Mouse (Mus musculus) embryo, embryonic 11 days (tissue): Measurements from ENCODE around the gene Col27a1.

Source experiments
- DNase-seq: peaks from one replicate; pipeline ENCODE4 v3.0.0-alpha.2; 2015

The Col27a1 gene

DNA sequence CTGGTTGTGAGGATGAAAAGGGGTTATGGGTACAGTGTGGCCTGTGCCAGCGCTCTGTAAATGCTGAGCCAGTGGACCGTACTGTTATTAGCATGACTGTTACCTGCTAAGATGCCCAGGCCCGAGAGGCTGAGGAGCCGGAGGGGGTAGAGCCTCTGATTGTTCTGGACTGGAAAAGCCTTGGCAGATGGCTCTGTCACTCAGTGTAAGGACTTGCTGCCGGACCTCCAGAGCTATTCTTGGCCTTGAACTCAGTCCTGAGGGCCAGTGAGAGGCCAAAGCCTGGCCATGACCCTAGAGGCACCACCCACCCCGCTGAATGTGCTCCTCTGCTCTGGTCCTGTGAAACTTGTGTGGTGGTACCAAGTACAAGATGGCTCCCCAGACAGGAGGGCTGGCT is 52.5 kb downstream of the Col27a1 start:
- DNase-seq, result no peak

- no peak for DNase-seq
Measured at GRCm38 (mm10) chr4:63267121-63267520, 53.3 kb downstream of the Col27a1 start.

DNA sequence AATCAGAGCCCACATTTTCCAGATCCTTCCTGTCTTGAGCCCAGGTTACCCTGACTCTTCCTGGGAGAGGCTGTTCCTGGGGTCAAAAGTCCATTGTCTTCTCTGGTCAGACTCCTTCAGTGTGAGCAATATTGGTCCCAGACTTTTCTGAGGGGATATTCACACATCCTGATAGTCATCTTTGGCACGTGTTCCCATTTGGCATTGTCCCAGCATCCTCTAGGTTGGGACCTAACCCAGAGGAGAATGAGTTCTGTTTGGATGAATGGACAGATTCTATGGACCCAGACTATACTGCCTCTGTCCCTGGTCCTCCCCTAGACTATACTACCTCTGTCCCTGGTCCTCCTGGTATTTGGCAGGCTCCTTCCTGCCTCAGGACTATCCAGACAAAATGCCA is 53.8 kb downstream of the Col27a1 start:
- DNase-seq, result no peak

GRCm38 (mm10) chr4:63268777-63269176 is 55.0 kb downstream of the Col27a1 start:
- no peak for DNase-seq

GRCm38 (mm10) chr4:63274516-63274915 is 60.7 kb downstream of the Col27a1 start:
- no peak for DNase-seq

DNA sequence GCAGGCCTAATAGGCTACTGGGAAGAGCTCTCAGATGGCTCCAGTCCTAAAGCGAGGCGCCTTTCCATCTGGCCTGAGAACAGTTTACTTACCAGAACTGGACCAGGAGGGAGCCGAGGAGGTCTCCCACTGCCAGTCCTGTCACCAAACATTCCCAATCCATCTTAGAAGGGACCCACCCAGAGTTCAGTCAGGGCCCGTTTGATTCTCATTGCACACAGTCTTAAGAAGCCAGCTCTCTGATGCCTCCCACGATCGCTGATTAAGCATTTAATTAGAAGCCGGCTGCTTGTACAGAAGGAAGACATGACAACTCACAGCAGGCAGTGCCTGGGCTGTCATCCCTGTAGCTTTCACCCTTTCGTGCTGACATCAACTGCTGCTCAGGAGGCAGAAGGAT is 61.4 kb downstream of the Col27a1 start:
- DNase-seq, result no peak

GRCm38 (mm10) chr4:63276571-63276970 is 62.8 kb downstream of the Col27a1 start:
- no peak for DNase-seq

DNA sequence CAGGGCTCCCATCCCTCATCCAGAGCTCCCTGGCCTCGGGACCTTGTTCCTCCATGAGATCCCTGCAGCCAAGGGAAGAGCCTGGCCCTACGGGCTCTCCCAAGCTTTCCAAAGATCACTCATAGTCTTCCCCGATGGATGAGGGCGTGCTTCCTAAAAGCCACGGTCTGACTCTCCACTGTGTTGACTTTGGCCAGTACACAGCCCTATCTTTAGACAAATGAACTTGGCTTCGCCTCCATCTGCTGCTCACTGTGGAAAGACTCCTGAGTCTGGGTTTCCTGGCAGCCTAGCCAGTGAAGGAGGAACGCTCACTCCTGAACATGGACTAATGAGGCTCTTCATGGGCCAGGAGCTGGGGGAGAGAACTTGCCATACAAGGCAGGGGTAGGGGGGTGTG is 65.0 kb downstream of the Col27a1 start:
- DNase-seq, result no peak

- no peak for DNase-seq
Measured at GRCm38 (mm10) chr4:63281694-63282093, 67.9 kb downstream of the Col27a1 start.

DNA sequence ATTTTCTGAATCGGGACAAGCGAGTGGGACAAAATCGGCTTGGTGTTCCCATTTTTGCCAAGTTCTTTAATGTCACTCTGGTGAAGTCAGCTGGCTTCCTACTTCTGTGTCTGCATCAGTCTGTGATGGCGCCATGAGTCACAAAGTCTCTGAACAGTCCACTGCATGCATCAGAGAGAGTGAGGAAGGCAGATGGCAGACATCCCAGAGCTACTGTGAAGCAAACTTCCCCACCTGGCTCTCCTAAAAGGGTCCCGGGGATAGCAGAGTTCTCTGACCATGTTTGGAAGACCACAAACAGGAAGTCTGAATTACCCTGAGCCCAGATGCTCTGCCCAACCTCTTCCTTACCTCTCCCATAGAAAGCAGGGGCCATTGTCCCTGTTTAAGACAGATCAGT is 69.5 kb downstream of the Col27a1 start:
- no peak for DNase-seq

DNA sequence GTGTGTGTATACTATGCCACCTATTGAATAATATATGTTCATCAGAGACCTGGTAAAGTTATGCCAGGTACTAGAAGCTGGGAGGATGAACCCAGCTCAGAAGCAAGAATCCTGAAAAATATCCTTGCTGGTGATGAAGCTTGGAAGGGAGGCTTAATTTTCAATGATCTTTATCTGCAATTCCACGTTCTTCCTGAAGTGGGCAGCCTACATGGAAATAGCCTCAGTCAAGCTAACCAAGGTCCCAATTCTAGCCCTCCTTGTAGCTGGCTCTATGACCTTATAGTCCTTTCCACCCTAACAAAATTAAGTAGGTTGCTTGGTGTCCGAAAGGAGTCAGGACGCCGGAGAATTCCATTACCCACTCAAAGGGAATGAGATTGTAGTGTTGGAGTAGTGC is 72.2 kb downstream of the Col27a1 start:
- no peak for DNase-seq

DNA sequence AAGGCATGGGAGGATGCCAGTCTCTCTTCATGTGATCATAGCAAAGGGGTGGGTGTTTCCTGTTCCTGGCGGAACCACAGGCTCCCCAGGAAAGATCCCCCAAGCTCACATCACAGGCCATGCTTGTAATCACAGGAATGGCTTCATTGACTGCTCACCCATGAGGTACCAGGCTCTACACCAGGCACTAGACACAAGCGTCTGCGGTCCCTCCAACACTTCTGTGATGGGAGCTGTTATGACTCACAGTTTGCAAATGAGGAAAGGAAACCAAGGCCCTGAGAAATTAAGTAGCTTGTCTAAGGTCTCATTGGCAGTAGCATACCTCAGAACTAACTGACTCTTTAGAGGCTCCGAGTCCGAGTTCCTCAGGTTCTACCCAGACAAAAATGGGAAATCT is 74.7 kb downstream of the Col27a1 start:
- DNase-seq, result no peak

DNA sequence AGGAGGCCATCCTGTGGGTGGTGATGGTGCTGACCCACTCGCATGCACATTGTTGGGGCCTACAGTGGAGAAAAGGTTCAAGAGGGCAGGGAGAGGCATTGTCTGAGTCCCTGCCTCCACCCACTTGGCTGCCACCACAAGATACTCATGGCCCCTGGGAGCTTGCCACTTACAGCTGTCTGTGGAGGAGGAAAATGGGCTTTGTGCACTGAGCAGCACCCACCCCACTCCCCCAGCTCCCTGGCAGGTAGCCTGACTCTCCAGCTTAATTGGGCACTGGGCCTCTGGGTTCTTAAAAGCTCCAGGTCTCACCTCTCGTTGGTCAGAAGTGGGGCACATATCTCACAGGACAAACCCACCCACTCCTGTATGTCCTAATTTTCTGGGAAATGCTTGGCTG is 76.3 kb downstream of the Col27a1 start:
- no peak for DNase-seq

- DNase-seq, result peak; percentile 61
Measured at GRCm38 (mm10) chr4:63291075-63291474, 77.3 kb downstream of the Col27a1 start.

GRCm38 (mm10) chr4:63291658-63292057 is 77.9 kb downstream of the Col27a1 start:
- DNase-seq, result no peak

GRCm38 (mm10) chr4:63295641-63296040 is 81.8 kb downstream of the Col27a1 start:
- no peak for DNase-seq

GRCm38 (mm10) chr4:63296263-63296662 is 82.5 kb downstream of the Col27a1 start:
- no peak for DNase-seq

DNA sequence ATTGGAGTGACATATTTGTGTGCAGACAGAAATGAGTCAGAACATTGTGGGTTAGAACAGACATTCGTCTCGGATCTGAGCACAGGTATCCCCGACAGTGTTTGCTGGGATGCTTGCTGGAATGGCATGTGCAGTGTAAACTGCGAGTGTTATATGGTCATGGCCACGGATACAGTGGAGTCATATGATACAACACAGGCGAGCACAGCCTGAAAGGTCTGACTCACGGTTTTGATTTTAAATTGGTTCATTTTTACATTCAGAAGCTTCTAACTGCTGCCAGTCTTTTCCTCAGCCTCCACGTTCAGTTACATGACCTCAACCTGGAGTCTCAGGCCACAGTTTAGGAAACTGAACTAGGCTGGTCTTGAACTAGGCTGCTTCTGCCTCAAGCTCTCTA is 83.1 kb downstream of the Col27a1 start:
- DNase-seq, result no peak

DNA sequence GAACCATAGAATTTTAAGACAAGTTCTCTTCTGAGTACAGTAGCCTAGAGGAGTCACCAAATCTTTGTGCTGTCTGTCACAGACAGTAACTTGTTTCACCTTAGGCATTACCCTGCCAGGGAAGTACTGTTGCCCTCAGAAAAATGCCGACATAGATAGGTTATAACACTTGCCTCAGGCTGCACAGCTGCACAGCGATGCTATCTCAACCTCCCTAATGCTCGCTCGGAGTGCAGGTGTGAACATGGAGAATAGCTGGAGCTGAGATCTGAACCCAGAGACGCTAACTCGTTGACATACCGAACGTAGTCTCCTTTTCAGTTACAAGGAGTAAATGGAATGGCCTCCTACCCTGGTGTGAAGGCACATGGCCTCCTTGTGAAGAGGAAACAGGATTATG is 84.4 kb downstream of the Col27a1 start:
- no peak for DNase-seq

GRCm38 (mm10) chr4:63302641-63303040 is 88.8 kb downstream of the Col27a1 start:
- DNase-seq, result no peak

DNA sequence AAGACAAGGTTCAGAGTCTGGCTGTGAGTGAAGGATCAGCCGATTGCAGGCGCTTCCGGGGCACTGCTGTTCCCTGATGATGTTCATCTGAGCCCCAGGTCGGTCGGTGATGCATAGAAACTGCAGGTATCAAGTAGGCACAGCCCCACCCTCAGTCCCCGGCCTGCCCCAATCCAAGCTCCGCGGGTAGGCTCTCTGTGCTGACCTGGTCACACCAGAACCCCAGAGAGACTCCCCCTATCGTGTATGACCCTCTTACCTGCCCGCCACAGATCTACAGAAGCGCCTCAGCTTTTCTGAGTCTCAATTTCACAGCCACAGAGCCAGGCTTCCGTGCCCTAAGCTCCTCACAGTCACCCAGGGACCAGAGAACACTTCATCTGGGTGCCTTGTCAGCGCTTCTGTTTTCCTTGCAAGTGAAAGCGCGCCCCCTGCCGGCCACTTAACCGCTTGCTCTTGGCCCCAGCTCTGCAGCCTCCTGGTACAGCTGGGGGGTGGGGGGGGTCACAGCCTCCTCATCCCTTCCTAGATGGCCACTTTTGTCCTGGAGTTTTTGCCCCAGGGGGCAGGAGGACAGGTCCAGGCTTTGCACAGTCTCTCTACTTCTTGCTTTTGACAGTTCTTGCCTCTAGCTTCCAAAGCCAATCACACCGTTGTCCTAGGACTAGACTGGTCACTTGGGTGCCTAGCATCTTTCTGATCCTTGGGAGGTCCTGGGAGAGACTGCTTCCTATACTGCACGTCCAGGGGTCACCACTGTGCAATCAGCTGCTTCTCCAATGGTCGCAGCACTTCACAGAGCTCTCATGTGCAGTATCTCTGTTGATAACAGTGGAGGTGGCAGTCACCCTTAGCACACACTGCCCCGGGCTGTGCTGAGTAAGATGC is 93.6 kb downstream of the Col27a1 start:
- DNase-seq, result peak; percentile 91

GRCm38 (mm10) chr4:63308316-63308715 is 94.5 kb downstream of the Col27a1 start:
- DNase-seq, result no peak

DNA sequence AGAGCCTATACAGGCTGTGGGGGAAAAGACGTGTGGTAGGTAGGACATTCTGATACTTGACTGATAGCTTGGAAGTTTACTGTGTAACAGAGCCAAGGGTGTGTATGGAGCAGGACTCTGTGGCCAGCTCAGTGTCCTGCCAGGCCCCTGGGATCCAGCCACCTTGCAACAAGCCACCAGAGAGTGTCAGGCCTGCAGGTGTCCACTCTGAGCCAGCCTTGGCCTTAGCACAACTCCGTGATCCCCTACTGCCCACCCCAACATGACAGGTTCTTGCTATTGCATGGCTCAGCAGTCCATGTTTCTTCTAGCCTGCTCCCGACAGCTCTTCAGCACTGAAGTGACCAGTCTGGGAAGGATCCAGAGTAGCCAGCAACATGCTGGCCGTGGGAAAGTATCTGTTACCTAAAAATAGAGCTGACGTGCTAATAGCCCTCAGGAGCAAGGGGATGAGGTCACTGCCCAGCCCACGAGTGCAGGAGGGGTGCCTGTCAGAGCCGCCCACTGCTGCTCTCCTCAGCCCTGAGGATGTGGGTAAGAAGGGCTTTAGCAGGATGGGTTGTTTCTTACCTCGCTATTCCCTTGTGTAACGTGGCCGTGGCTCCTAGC is 96.5 kb downstream of the Col27a1 start:
- DNase-seq, result no peak

GRCm38 (mm10) chr4:63311426-63311825 is 97.6 kb downstream of the Col27a1 start:
- DNase-seq, result no peak

DNA sequence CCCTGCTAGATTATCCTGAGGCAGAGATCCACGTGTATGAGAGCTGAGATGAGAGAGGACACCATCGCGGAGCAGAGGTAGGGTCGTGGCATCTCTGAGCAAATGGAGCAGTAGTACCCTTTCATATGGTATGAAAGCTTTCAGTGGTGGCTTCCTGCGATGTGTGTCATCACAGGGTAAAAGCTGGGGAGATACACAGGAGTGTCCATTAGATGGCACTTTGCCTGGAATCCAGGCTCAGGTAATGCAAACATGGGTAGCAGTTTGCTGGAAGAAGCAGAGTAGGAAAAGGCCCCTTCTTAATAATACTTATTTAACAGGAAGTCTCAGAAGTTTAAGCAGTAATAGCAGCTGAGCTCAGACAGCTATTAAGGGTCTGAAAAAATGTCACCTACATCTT is 100.3 kb downstream of the Col27a1 start:
- DNase-seq, result no peak
